Mouse (Mus musculus) G1E-ER4 (cell line): ENCODE results near the gene Tnfaip8l2. TPM values are rescaled to one million over a fixed set of nuclear protein-coding genes. Genes with fewer than 3 reads are reported as not detected.

ENCODE experiments used
- GATA1 ChIP-seq: IDR thresholded peaks from one replicate; pipeline ENCODE4 v1.8.0; 2012; ENCODE audit warnings: low read length, inconsistent platforms
- polyA plus RNA-seq: library from polyadenylated mRNA; stranded (reverse); fragments of >175 nt; gene quantifications from 2 replicates; pipeline ENCODE4 v1.2.3, GENCODE M21; 2012

The Tnfaip8l2 gene
- polyA plus RNA-seq, 1 experiment, result not detected

DNA sequence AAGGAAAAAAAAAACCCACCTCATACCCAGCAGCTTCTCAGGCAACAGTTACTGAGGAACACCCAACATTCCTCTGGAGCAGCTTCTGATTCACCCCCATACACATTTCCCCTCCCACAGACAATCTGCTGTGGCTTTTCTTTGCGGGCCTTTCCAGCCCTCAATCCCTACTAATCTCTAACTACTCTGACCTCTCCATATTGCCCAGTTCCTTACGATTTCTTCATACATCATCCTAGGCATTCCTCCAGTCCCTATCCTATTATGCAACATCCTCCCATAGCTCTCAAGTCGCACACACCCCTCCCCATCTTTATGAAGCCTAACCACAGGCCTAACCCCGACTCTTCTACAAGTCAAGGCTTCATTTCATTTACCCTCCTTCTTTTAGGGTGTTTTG is 37.0 kb downstream of the Tnfaip8l2 start:
- no peak for TF ChIP-seq GATA1

DNA sequence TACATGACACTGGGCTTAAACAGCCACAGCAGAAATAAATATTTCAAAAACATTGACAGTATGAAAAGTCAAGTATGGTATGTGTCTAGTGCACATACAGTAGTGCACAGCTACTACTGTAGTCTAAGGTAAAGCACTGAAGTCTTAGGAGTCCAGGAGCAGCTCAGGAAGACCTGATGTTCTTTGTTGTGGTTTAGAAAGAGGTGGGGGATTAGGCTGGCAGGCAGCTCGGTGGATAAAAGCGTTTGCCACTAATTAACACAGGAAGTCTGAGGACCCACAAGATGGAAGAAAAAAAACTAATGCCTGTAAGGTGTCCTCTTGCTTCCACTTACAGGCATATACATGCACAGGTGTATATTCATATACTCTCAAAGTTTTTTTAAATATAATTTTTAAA is 41.3 kb downstream of the Tnfaip8l2 start:
- no peak for TF ChIP-seq GATA1

Other genes starting within 250 kb of the Tnfaip8l2 start
- gene Selenbp1, start 209.3 kb downstream of the Tnfaip8l2 start, polyA plus RNA-seq, result 15.2 and 71.3 TPM in 2 replicates
- gene Rfx5, start 188.3 kb downstream of the Tnfaip8l2 start, polyA plus RNA-seq, result 12.5 and 12.6 TPM in 2 replicates
- 9.8 and 11.2 TPM in 2 replicates for gene Pi4kb, start 167.6 kb downstream of the Tnfaip8l2 start, polyA plus RNA-seq
- gene Zfp687, start 126.9 kb downstream of the Tnfaip8l2 start, polyA plus RNA-seq, result 69.4 and 75.7 TPM in 2 replicates
- gene Psmd4, start 99.7 kb downstream of the Tnfaip8l2 start, polyA plus RNA-seq, result 165 and 202 TPM in 2 replicates
- 24.3 and 27.7 TPM in 2 replicates for gene Pip5k1a, start 35.4 kb downstream of the Tnfaip8l2 start, polyA plus RNA-seq
- gene Vps72, start 31.3 kb downstream of the Tnfaip8l2 start, polyA plus RNA-seq, result 298 and 449 TPM in 2 replicates
- gene Tmod4, start 17.9 kb downstream of the Tnfaip8l2 start, polyA plus RNA-seq, result 0.24 and 0.26 TPM in 2 replicates
- 5.1 and 6.4 TPM in 2 replicates for gene Scnm1, start 8.3 kb downstream of the Tnfaip8l2 start, polyA plus RNA-seq
- gene Lysmd1, start 8.3 kb downstream of the Tnfaip8l2 start, polyA plus RNA-seq, result 5.6 and 9.6 TPM in 2 replicates
- gene Sema6c, start 18.1 kb upstream of the Tnfaip8l2 start, polyA plus RNA-seq, result 1.6 and 2.4 TPM in 2 replicates
- gene Gabpb2, start 75.6 kb upstream of the Tnfaip8l2 start, polyA plus RNA-seq, result 3.0 and 3.9 TPM in 2 replicates
- gene Cdc42se1, start 86.4 kb upstream of the Tnfaip8l2 start, polyA plus RNA-seq, result 142 and 147 TPM in 2 replicates
- gene Mllt11, start 89.8 kb upstream of the Tnfaip8l2 start, polyA plus RNA-seq, result 2.4 and 4.8 TPM in 2 replicates
- not detected in 2 replicates for gene Gm128, start 99.2 kb upstream of the Tnfaip8l2 start, polyA plus RNA-seq
- not detected in 2 replicates for gene Bnipl, start 108.8 kb upstream of the Tnfaip8l2 start, polyA plus RNA-seq
- 82.1 and 111 TPM in 2 replicates for gene Mindy1, start 139.0 kb upstream of the Tnfaip8l2 start, polyA plus RNA-seq
- gene Prune1, start 139.7 kb upstream of the Tnfaip8l2 start, polyA plus RNA-seq, result 2.4 and 3.3 TPM in 2 replicates
- gene Anxa9, start 164.8 kb upstream of the Tnfaip8l2 start, polyA plus RNA-seq, result 0.97 and 1.0 TPM in 2 replicates
- 461 and 746 TPM in 2 replicates for gene Cers2, start 172.4 kb upstream of the Tnfaip8l2 start, polyA plus RNA-seq
- gene Setdb1, start 214.8 kb upstream of the Tnfaip8l2 start, polyA plus RNA-seq, result 54.7 and 74.2 TPM in 2 replicates